Mouse (Mus musculus): Measurements from ENCODE around the gene Gtf3c4.

Gene Gtf3c4

DNA sequence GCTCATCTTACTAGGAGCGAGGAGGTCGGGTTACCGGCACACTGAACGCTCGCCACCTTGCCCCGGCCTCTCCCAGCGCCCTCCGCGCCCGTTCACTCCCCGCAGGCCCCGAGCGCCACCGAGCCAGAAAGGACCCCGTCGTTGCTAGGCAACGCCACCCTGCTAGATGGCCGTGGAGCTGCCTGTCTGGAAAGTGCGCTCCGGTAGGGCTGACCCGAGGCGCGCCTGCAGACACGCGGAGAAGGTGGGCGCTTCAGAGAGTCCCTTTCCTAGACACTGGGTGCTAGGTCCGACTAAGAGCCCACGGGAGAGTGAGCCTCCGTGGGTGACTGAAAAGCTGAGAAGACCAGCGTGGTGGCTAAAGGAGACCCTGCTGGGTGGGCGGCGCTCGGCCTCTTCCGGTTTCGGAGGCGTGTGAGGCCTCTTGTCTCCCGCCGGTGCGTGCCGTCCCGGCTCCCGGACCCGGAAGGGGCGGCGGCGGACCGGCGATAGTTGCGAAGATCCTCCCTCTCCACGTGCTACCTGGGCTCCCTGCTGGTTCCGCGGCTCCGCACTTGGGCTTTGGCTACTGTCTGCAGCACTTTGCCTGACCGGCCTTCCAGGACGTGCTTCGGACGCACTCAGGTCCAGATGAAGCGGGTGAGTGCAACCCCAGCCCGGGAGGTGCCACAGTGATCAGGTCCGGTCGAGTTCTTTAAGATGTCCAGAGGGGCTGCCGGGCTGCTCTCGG, at the start of gene Gtf3c4, which contains the start of gene Ddx31:
TSS of gene Gtf3c4 (minus strand) at position 139 of the 730 bp plus-strand sequence.
TSS of gene Ddx31 (plus strand) at position 185 of the 730 bp plus-strand sequence.
- peak; percentile 91 for DNase-seq (ENCODE audit: low spot score)

DNA sequence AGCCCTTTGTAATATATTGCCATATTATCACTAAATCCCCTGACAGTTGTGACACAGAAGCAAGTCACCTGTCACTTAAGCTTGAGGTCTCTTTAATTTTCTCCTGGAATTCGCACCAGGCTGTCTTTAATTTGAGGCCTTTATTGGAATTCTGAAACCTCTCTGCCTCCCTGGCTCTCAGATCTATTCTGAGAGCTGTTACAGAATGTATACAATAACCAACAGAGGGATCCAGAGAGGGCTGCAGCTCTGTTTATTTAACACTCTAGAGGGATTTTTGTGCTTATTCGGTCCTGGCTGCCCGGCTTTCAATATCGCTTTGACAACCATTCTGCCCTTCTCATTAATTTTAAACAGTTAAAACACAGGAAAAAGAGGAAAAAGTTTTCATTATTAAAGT, 44.8 kb upstream of the Gtf3c4 start:
- no peak for DNase-seq (ENCODE audit: low spot score)

DNA sequence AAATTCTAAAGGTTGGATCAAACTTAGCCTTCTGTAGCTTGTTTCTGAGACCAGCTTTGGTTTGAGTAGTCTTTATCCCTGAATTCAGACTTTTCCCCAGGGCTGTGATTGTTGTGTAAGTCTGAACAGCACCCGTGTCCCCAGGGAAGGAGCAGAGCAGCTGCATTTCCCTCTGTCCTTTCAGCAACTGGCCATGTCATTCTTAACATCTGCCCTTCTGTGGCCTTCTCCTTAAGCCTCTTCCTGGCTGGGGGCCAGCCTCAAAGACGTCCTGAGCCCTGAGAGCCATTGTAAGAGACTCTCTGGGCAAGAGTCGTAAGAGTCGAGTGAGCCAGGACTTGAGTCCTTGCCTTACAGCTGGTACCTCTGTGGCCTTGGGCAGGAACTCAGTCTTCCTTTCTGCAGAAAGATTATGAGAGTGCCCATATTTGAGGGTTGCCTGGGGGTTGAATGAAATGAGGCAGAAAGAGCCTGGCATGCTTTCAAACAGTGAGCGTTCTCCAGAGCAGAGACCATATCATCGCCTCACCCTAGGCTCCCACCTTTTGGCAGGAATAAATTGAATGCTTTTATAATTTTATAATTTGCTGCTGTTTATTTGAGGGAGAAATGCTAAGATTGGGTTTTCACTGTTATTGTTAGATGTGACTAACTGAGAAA, 42.8 kb upstream of the Gtf3c4 start:
- DNase-seq (ENCODE audit: low spot score), result peak; percentile 58

DNA sequence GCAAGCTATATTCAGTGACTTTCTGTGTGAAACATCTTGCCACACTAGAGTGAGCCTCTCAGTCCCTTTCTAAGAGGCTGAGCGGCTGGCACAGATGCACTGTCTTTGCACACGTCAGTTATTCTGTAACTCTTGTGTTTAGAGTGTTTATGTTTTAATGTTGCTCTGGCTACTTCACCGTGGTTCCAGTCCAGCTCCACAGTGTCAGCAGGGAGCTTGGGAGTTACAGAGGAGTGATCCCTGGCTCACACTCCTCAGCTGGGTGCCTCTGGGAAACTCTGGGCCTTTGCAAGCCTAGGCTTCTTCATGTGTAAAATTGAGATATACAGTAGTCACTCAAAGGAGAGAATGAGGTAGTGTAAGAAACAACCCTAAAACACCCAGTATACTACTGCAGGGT, 41.9 kb upstream of the Gtf3c4 start:
- no peak for DNase-seq (ENCODE audit: low spot score)

GRCm38 (mm10) chr2:28881275-28881674, 41.1 kb upstream of the Gtf3c4 start:
- DNase-seq (ENCODE audit: low spot score), result no peak

DNA sequence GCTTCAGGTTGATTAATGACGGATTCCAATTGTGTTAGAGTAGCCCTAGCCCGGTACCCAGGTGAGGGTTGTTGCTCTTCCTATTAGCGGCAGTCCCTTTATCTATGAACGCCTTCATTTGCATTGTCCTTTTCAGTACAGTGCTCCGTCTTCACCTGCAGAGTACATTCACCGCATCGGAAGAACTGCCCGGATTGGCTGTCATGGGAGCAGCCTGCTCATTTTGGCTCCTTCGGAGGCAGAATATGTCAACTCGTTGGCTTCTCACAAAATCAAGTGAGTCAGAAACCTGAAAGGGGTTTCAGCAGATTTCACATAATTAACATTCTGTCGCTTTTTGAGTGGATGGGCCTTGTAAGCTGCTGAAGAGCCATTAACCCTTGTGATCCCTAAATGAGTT, 35.4 kb upstream of the Gtf3c4 start:
- no peak for DNase-seq (ENCODE audit: low spot score)

DNA sequence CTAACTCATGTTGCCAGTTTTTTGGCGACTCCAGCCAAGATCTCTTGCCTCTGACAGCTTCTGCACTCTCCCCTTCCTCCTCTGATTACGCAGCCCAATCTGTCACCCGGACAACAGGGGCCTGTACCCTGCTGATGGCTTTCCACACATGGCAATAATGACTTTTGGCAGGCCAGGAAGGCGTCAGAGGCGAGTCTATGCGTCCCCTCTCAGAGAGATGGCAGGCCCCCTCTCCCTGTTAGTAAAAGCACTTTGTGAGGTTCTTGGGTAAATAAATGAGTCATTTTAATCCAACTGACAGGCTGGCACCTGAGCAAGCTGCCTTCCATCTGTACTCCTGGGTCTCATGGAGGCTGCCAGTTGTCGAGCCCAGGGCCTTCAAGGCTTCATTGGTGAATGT, 27.3 kb upstream of the Gtf3c4 start:
- peak; percentile 56 for DNase-seq (ENCODE audit: low spot score)

DNA sequence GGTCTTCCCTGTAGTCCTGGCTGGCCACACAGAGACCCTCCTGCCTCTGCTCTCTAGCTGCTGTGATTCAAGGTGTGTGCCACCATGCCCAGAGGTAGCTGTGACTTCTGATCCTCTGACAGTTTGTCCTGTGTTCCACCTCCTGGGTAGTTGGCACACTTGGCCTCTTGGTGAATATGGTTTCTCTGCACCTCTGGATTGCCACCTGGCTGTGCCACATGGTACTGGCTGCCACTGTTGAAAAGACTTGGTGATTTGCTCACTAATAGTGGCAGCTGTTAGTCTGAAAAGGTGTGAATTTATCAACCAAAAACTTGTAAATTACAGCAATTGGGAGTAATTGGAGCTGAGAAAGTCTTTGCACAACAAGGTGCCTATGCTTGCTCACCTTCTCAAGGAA, 23.7 kb upstream of the Gtf3c4 start:
- no peak for DNase-seq (ENCODE audit: low spot score)

GRCm38 (mm10) chr2:28860678-28861423, 20.7 kb upstream of the Gtf3c4 start:
- DNase-seq (ENCODE audit: low spot score), result no peak

- DNase-seq (ENCODE audit: low spot score), result no peak
Measured at GRCm38 (mm10) chr2:28859303-28859702, 19.1 kb upstream of the Gtf3c4 start.

GRCm38 (mm10) chr2:28855773-28856172, 15.6 kb upstream of the Gtf3c4 start:
- DNase-seq (ENCODE audit: low spot score), result peak; percentile 15

DNA sequence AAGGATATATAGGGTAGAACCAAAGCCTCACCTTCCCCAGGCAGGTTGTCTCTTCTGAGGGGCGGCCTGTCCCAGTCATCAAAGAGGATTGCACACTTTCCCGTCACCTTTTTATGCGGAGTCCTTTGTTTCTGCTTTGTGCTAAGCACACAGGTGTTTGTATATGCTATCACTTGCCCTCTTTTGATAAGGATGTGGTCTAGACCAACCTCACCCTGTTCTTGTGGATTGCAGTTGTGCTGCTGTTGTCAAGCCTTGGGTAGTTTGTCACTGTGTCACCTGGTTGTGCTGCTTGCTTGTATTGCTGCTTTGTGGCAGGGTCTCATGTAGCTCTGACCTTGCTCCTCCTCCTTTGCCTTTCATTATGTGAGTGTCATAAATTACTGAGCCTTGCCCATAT, 12.4 kb upstream of the Gtf3c4 start:
- DNase-seq (ENCODE audit: low spot score), result no peak

GRCm38 (mm10) chr2:28848879-28849278, 8.7 kb upstream of the Gtf3c4 start:
- no peak for DNase-seq (ENCODE audit: low spot score)

GRCm38 (mm10) chr2:28842042-28842441, 1.9 kb upstream of the Gtf3c4 start:
- no peak for DNase-seq (ENCODE audit: low spot score)

- peak; percentile 38 for DNase-seq (ENCODE audit: low spot score)
Measured at GRCm38 (mm10) chr2:28839501-28840221, 499 bp downstream of the Gtf3c4 start.

DNA sequence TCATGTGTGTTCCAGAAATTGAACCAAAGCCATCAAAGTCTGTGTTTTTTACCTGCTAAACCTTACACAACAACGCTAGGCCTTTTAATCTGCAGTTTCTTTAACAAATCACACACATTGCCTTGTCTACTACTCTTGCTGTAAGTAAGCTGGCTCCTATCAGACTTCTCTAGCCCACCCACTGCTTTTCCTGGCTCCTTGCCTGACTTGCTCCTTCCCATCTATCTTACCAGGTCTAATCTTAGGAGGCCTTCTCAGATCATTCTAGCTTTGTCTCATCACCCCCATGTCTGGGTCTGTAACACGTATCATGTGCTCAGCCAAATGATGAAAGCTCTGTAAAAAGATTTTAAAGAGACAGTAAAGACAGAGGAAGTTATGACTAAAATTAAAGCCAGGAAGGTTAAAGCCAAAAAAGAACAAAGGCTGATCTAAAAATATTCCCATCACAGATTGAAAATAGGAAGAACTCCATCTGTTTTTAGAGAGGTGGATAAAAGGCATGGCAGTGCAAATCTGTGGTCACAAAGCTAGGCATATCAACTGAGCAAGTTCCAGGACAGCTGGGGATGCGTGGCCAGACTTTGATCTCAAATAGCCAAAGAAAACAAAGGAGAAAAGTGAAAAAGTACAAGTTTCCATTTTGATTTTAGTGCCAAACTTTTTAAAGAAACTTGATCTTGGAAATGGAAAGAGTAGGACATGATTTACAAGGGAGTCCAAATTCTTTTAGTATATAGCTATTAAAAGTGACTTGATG, 3.8 kb downstream of the Gtf3c4 start:
- no peak for DNase-seq (ENCODE audit: low spot score)

DNA sequence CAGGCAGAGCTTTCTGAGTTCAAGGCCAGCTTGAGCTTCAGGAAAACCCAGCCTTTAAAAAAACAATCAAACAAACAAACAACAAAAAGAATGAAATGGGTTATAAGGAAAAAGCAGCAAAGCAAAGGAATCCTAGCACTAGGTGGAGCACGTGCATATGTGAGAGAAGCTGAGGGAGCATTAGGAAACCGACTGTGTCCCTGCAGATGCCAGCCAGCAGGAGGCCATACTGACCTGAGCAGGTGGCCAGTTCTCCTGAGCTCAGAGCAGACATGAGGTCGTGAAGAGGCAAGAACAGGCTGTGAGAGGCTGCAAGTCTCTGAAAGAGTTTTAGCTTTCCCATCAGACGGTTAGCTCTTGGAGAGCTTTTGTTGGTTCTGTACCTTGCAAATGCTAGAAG, 10.9 kb downstream of the Gtf3c4 start:
- DNase-seq (ENCODE audit: low spot score), result peak; percentile 51

DNA sequence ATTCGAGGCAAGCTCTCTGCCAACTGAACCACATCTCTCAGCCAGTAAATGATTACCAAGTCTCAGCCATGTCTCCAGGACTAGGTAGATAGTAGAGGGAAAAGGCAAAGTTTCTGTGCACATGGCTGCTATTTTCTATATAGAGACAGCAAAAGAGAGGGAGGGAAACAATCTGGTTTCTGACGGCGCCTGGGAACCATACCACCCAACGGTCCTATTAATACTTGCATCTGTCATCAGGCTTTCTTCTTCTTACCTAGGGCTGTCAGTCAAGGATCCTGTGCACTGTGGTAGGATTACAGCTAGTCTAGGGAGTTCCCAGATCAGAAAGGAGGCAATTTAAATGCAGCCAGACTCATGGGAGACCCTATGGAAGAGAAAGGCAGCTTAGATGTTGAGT, 21.3 kb downstream of the Gtf3c4 start:
- DNase-seq (ENCODE audit: low spot score), result no peak

DNA sequence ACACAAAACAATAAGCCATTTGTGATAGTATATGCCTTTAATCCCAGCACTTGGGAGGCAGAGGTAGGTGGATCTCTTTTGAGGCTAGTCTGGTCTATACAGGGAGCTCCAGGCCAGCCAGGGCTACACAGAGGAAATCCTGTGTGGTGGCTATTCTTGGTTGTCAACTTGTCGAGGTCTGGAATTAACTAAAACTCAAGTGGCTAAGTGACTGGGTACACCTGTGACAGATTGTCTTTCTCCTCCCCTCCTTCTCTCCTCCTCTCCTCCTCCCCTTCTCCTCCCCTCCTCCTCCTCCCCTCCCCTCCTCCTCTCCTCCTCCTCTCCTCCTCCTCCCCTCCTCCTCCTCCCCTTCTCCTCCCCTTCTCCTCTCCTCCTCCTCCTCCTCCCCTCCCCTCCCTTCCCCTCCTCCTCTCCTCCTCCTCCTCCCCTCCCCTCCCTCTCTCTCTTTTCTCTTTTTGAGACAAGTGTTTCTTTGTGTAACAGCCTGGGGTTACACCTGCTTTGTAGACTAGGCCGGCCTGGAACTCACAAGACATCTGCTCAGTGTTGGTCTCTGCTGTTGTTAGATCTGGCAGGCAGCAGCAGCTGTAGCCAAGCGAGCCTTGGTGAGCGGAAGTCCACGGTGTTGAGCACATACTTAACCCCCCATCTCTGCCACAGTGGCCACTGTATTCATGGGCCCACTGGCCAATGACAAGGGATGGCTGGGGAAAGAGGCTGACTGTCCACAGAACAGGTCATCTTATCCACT, 29.7 kb downstream of the Gtf3c4 start:
- no peak for DNase-seq (ENCODE audit: low spot score)

GRCm38 (mm10) chr2:28808841-28809240, 31.3 kb downstream of the Gtf3c4 start:
- DNase-seq (ENCODE audit: low spot score), result no peak

DNA sequence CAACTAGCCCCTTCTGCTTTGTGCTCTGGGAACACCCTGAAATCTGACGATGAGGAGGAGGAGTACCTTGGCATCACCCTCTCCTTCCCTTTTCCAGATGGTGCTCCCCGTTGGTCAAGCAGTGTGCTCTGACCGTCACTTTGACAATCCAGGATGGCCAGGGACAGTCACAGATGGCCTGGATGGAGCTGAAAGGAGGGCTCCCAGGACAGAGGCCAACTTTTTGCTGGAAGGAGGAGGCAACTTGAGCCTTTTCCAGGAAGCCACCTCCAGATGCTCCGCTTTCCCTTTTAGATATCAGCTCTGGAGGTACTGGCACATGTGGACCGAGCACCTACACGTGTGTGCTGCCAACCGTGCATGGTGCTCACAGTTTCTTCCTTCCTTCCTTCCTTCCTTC, 36.8 kb downstream of the Gtf3c4 start:
- DNase-seq (ENCODE audit: low spot score), result no peak

All from MN1 (cell line).